Mouse (Mus musculus) embryonic fibroblast, embryonic 13.5 days (primary cell): ENCODE measurements around the gene Dnal4. TPM values are rescaled to one million over a fixed set of nuclear protein-coding genes. Genes with fewer than 3 reads are reported as not detected.

ENCODE experiments used
- H3K27ac ChIP-seq: 2 replicates; pipeline ENCODE4 v1.5.1; 2012; ENCODE audit warnings: low read length, control low read depth, inconsistent platforms; ENCODE audit not compliant: insufficient read depth
- H3K4me1 ChIP-seq: 2 replicates; pipeline ENCODE4 v1.6.1; 2011; ENCODE audit warnings: low read length; ENCODE audit not compliant: control insufficient read depth, insufficient read depth
- H3K4me3 ChIP-seq: 2 replicates; pipeline ENCODE4 v1.5.1; 2011; ENCODE audit warnings: mild to moderate bottlenecking, control low read depth, low read length; ENCODE audit not compliant: insufficient read depth
- CTCF ChIP-seq: IDR thresholded peaks from 2 replicates; pipeline ENCODE4 v1.5.1; 2011; ENCODE audit warnings: mild to moderate bottlenecking, control low read depth, low read length, moderate library complexity, borderline replicate concordance; ENCODE audit not compliant: insufficient read depth
- POLR2A ChIP-seq: IDR thresholded peaks from 2 replicates; pipeline ENCODE4 v1.6.1; 2011; ENCODE audit warnings: low read depth, mild to moderate bottlenecking, control low read depth, low read length, moderate library complexity
- polyA plus RNA-seq: library from polyadenylated mRNA; stranded (reverse); fragments of >200 nt; gene quantifications from 2 replicates; pipeline ENCODE4 v1.2.4, GENCODE M21; 2011; ENCODE audit warnings: low read depth; ENCODE audit not compliant: missing spikeins, insufficient read length

Dnal4 gene
- polyA plus RNA-seq, 1 experiment = 25.2 TPM

DNA sequence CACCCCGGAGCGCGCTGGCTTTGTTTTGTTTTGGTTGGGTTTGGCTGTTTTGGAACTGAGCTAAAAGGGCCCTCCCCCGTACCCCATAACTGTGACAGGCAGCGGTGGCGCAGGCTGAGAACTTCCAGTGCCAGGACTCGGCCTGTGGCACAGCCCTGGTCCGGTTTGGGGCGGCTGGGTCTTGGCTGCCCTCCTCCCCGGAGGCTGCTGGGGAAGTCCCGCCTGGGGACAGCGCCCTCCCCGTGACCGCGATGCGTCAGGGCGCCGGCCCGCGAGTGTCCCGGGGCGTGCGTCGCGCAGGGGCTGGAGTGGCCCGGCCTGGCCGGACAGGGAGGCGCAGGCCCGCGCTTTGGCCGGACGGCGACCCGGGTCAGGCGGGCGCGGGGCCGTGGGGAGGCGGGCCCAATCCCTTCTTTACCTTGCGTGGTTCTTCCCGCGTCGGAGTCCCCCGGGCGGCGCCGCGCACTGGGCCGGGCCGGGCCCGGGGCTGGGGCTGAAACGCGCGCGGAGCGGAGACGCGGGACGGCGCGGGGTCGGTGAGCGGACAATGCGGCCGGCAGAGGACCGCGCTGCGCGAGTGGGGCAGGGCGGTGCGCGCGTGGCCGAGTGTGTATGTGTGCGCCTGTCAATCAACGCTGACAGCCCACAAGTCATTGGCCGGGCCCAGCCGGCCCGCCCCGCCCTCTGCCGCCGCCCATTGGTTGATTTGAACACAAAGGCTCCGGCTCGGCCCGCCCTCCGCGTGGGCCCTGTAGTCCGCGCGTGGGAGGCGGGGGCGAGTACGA lies 35.5 kb downstream of the Dnal4 start, which contains the start of gene Sun2:
Sun2 (minus strand) TSS at position 616 of the 785 bp plus-strand sequence.
- Histone ChIP-seq H3K27ac (peak within 1 kb of the TSS; percentile 35; the same call in 1 of the 2 replicates), H3K4me3 (peak within 1 kb of the TSS; percentile 75), H3K4me1 (peaks cover 7% of the 10 kb centered on the region; the same call in 1 of the 2 replicates)
- peak; percentile 59 for TF ChIP-seq POLR2A
- no peak for TF ChIP-seq CTCF

DNA sequence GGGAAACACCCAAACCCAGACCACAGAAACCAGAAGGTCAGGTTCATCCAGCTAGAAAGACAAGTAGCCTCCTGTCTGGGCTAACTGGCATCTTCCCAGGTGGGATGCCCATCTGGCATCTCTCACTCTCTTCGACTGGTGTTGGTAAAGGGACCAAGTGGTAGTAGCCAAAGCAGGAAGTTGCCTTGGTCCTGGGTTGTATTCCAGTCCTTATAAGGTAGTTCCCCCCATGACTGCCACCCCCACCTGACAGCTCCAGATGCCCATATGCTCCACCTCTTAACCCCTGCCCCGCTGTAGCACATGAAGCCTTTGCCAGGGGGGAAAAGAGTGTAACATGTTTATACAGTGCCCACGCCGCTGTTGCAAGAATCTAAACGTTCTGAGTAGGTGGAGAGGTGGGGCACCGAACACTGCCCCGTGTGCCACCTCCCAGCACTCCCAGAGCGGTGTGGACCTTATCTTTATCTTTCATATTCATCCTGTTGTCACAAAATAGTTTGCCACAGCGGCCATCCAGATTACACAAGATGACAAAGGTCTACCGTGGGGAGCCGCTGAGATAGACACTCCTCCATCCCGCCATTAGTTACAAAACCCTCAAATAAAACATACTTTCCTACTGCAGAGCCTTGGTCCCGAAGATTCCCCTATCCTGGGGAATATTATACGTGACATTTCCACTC lies 36.3 kb downstream of the Dnal4 start:
- H3K4me1 ChIP-seq = peaks cover 7% of the 10 kb centered on the region; the same call in 1 of the 2 replicates
- TF ChIP-seq CTCF (no peak), POLR2A (0 out of 2 replicates have a peak, but pooled peaks have one; percentile 21)
- peak overlapping the region; percentile 35; the same call in 1 of the 2 replicates for H3K27ac ChIP-seq
- peak overlapping the region; percentile 75 for H3K4me3 ChIP-seq

DNA sequence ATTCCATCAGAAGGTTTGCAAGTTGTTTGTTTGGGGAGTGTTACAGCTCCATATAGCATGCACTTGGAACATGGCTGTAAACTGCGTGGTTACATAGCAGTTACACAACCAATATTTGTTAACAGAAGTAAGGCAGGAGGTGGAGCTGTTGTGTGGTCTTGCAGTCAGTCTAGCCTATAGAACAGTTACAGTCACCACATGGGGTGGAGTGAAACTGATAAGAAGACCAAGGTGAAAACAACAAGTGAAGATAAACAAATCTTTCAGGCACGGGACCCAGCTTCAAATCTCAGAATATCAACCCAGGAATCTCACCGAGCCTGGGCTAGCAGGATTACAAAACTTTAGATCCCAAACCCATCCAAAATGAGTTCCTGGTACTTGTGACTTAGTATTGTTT lies 36.9 kb downstream of the Dnal4 start:
- no peak overlapping the region for H3K27ac ChIP-seq
- TF ChIP-seq CTCF (no peak), POLR2A (no peak)
- no peak overlapping the region for H3K4me3 ChIP-seq
- H3K4me1 ChIP-seq = peaks cover 7% of the 10 kb centered on the region; the same call in 1 of the 2 replicates

DNA sequence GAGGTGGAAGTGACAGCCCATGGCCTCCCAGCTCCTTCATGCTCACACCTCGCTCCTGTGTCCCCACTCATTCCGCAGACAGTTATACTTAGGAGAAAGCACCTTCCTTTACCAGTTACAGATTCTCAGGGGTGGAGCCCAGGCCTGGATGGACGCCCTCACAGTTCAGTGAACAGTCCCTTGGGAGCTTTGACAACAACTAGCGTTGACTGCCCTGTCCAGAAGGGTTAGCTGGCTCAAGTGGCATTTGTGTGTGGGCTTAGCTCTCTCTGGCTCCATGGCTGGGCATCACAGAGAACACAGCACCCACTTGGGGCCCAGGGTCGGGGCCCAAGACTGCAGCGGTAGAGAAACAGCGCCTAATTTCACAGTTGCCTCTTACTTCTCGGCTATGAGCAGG lies 43.3 kb downstream of the Dnal4 start:
- TF ChIP-seq POLR2A (no peak), CTCF (no peak)
- Histone ChIP-seq H3K4me3 (no peak overlapping the region), H3K27ac (no peak overlapping the region), H3K4me1 (0 out of 2 replicates have a peak, but pooled peaks cover 2% of the 10 kb centered on the region)

DNA sequence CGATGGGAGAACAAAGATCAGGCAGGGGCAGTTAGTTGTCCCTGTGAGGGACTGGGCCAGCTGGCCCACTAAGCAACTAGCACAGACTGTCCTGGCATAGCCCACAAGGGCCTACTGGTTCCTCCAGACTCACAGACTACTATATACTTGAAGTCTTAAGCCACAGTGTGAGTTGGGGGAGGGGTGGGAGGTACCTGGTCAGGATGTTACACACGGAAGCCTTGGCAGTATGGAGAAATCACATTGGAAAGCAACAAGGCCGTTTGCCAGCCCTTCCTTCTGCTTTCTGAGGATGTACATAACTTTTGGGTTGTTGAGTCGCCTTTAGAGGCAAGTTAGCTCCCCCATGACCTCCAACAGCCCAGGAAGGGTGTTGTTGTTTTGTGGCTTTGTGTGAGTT lies 44.0 kb downstream of the Dnal4 start:
- no peak overlapping the region for H3K27ac ChIP-seq
- no peak overlapping the region for H3K4me3 ChIP-seq
- TF ChIP-seq CTCF (no peak), POLR2A (no peak)
- 0 out of 2 replicates have a peak, but pooled peaks cover 2% of the 10 kb centered on the region for H3K4me1 ChIP-seq

DNA sequence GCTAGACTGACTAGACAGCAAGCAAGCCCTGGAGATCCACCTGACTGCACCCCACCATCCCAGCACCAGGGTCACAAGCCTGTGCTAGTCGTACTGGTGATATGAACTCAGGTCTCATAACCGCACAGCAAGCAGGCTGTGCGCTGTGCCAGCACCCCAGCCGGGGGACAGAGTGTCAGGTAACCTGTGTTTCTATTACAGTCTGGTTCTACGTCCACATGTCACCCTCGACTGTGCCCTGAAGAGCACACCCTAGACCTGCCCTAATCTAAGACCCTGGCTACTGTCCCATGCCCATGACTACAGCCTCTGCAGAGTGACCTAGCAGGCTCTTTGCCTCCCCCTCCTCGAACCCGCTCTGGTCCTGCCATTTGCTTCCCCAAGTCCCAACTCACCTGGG lies 44.5 kb downstream of the Dnal4 start:
- Histone ChIP-seq H3K27ac (no peak overlapping the region), H3K4me3 (no peak overlapping the region), H3K4me1 (0 out of 2 replicates have a peak, but pooled peaks cover 2% of the 10 kb centered on the region)
- TF ChIP-seq POLR2A (no peak), CTCF (no peak)

DNA sequence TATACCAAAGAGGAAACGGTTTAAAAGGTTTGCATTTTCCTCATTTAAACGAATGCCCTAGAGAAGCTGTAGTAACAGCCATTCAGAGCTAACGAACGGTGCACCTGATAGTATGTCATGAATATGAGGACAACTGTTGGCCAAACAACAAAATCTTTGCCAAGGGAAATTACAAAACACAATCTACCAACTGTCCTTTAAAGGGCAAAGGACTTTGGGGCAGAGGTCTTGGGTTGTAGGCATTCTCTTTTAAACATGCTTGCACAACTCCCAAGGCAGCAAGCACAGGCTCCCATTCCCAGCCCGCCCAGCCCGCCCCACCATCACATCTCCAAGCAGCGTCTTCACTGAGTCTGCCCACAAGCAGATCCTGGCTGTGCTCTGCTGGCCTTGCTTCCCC lies 46.1 kb downstream of the Dnal4 start:
- no peak overlapping the region for H3K4me3 ChIP-seq
- TF ChIP-seq CTCF = no peak
- no peak for TF ChIP-seq POLR2A
- no peak overlapping the region for H3K27ac ChIP-seq
- 0 out of 2 replicates have a peak, but pooled peaks cover 2% of the 10 kb centered on the region for H3K4me1 ChIP-seq

DNA sequence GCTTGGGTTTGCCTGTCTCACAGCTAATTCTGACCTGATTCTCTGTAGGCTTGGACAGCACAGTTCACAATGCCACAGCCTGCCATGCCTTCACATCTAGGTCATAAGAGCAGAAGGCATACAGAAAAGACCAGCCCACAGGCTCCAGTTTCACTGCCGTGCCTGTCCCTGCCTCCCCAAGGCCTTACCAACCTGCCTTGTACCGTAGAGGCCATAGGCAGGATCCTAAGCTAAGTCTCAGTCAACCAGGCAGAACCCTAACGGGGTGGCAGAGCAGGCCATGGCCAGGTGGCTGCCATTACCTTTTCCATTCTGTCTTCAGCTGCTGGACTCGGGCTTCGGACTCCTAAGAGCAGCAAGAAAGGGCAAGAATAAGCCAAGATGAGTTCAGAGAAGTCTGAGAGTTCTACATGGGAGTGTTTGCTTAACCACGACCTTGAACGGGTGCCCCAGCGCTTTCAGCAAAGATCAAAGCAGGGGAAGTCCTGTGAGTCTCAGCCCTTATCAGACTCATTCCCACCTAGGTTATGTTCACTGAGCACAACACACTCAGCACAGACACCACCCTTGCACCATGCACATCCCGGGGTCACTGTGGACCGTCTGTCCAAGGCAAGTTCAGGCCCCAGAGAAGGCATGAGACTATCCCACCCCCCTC lies 48.8 kb downstream of the Dnal4 start:
- Histone ChIP-seq H3K4me3 (no peak overlapping the region), H3K4me1 (no peaks in the 10 kb centered on the region), H3K27ac (no peak overlapping the region)
- TF ChIP-seq CTCF = no peak
- no peak for TF ChIP-seq POLR2A

DNA sequence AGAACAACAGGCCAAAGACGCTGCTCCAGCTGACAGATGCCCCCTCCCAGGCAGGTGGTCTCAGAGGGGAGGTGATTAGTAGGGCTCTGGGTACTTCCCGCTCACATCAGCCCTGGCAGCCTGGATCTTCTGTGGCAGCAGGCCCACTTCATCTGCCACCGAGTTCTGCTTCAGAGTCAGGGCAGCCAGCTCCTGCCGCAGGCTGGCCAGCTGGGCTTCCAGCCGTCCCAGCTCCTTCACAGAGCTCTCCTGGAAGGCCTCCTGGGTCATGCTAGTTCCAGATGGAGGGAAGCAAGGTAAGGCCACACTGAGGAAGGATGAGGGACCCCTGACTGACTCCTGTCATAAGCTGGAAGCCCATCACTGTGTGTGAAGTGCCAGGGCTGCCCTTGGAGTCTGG lies 49.3 kb downstream of the Dnal4 start:
- no peak overlapping the region for H3K27ac ChIP-seq

DNA sequence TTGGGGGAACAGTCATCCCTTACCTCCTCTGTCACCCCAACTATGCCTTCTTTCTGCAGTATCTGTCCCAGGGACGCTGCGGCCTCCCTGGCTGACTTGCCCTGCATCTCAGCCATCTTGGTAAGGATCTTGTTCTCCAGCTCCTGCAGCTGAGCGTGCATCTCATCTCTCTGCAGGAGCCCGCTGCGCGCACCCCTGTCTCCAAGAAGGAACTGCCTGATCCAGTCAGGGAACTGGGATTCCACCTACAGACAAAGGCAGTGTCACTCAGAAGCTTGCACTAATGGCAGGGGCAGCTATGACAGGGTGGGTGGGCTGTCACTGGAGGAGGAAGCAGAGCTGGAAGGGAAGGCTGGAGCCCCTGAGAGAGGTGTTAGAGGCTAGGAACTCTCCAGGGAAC lies 49.8 kb downstream of the Dnal4 start:
- H3K4me3 ChIP-seq = no peak overlapping the region
- no peak overlapping the region for H3K27ac ChIP-seq
- TF ChIP-seq POLR2A = no peak
- no peak for TF ChIP-seq CTCF
- no peaks in the 10 kb centered on the region for H3K4me1 ChIP-seq

More for the DNA sequence above, 49.3 kb downstream of the Dnal4 start:
- H3K4me1 ChIP-seq = no peaks in the 10 kb centered on the region
- no peak overlapping the region for H3K4me3 ChIP-seq
- TF ChIP-seq POLR2A = no peak
- TF ChIP-seq CTCF = no peak
